Mouse (Mus musculus): ENCODE results near the gene Tmed11. TPM values are rescaled to one million over a fixed set of nuclear protein-coding genes. Genes with fewer than 3 reads are reported as not detected.
"Not testable (repeated sequence)": the region's sequence is repeated elsewhere in the genome, so short reads cannot be mapped to it uniquely, and the experiment has no call there.

Gene Tmed11
- polyA plus RNA-seq, 1 experiment = not detected

- Histone ChIP-seq H3K36me3 (ENCODE audit: control insufficient read depth, insufficient read depth) (no peaks in the 10 kb centered on the region), H3K79me2 (ENCODE audit: control insufficient read depth, insufficient read depth) (no peaks in the 10 kb centered on the region), H3ac (ENCODE audit: control insufficient read depth, insufficient read length) (no peak within 1 kb of the TSS), H3K4me2 (ENCODE audit: low read depth) (no peak within 1 kb of the TSS), H3K4me3 (no peak within 1 kb of the TSS), H3K27me3 (ENCODE audit: control insufficient read depth, insufficient read depth, insufficient read length) (no peaks in the 10 kb centered on the region)
- TF ChIP-seq MYOG (IDR thresholded peaks at IDR 0.05; ENCODE audit: control insufficient read depth in 1 of 3, insufficient read depth in 1 of 3, insufficient read length in 2 of 3, low read depth in 2 of 3) (no peak), MYOD1 (IDR thresholded peaks at IDR 0.05; ENCODE audit: control insufficient read depth in 1 of 3, insufficient read length in 2 of 3, low read depth in 2 of 3) (no peak), MAX (IDR thresholded peaks at IDR 0.05; ENCODE audit: low read depth) (no peak), CEBPB (IDR thresholded peaks at IDR 0.05; ENCODE audit: insufficient read depth, poor library complexity, severe bottlenecking) (no peak), TCF3 (IDR thresholded peaks at IDR 0.05; ENCODE audit: insufficient read length, low read depth) (no peak), TCF12 (IDR thresholded peaks at IDR 0.05; ENCODE audit: insufficient read depth, poor library complexity, severe bottlenecking) (no peak), USF1 (IDR thresholded peaks at IDR 0.05; ENCODE audit: low read depth) (no peak), E2F4 (IDR thresholded peaks at IDR 0.05; ENCODE audit: insufficient read depth) (no peak), POLR2A (IDR thresholded peaks at IDR 0.05; ENCODE audit: insufficient read length, low read depth) (no peak), REST (IDR thresholded peaks at IDR 0.05; ENCODE audit: insufficient read depth, insufficient read length) (no peak), SRF (IDR thresholded peaks at IDR 0.05; ENCODE audit: control insufficient read depth, insufficient read length, low read depth) (no peak), POLR2AphosphoS2 (IDR thresholded peaks at IDR 0.05; ENCODE audit: insufficient read length, low read depth) (no peak)
Observed at GRCm38 (mm10) chr5:108774630-108775306, 20.4 kb downstream of the Tmed11 start, which contains the start of gene Rnf212. Gene Rnf212 (minus strand): TSS chr5:108774982.

DNA sequence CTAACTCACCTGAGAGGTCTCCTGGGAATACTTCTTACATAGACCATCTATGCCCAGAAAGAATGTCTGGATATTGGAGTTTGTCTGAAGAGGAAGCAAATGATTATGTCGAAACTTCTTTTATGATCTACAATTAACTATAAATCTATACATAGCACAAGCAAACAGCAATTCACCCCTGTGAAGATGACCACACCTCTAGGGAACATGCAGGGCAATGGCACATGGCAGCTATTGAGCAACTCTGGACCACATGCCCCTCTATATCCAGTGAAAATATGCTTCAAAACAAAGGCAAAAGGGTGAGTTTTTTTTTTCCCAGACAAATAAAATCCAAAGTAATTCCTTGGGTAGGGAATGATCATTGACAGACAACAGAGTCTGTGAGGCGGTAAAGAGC lies 35.2 kb downstream of the Tmed11 start:
- TF ChIP-seq POLR2A (IDR thresholded peaks at IDR 0.05; ENCODE audit: insufficient read length, low read depth) = no peak
- no peak for TF ChIP-seq E2F4 (IDR thresholded peaks at IDR 0.05; ENCODE audit: insufficient read depth)
- TF ChIP-seq MYOD1 (IDR thresholded peaks at IDR 0.05; ENCODE audit: control insufficient read depth in 1 of 3, insufficient read length in 2 of 3, low read depth in 2 of 3) = no peak
- TF ChIP-seq MYOG (IDR thresholded peaks at IDR 0.05; ENCODE audit: control insufficient read depth in 1 of 3, insufficient read depth in 1 of 3, insufficient read length in 2 of 3, low read depth in 2 of 3) = no peak
- TF ChIP-seq CEBPB (IDR thresholded peaks at IDR 0.05; ENCODE audit: insufficient read depth, poor library complexity, severe bottlenecking) = no peak
- no peak for TF ChIP-seq POLR2AphosphoS2 (IDR thresholded peaks at IDR 0.05; ENCODE audit: insufficient read length, low read depth)
- no peak for TF ChIP-seq SRF (IDR thresholded peaks at IDR 0.05; ENCODE audit: control insufficient read depth, insufficient read length, low read depth)
- no peak for TF ChIP-seq REST (IDR thresholded peaks at IDR 0.05; ENCODE audit: insufficient read depth, insufficient read length)
- no peak for TF ChIP-seq TCF12 (IDR thresholded peaks at IDR 0.05; ENCODE audit: insufficient read depth, poor library complexity, severe bottlenecking)
- TF ChIP-seq USF1 (IDR thresholded peaks at IDR 0.05; ENCODE audit: low read depth) = no peak
- TF ChIP-seq TCF3 (IDR thresholded peaks at IDR 0.05; ENCODE audit: insufficient read length, low read depth) = no peak
- TF ChIP-seq MAX (IDR thresholded peaks at IDR 0.05; ENCODE audit: low read depth) = no peak
- H3K36me3 ChIP-seq (ENCODE audit: control insufficient read depth, insufficient read depth) = no peaks in the 10 kb centered on the region
- no peak overlapping the region for H3K4me2 ChIP-seq (ENCODE audit: low read depth)
- H3K4me3 ChIP-seq = no peak overlapping the region
- no peaks in the 10 kb centered on the region for H3K27me3 ChIP-seq (ENCODE audit: control insufficient read depth, insufficient read depth, insufficient read length)
- no peak overlapping the region for H3ac ChIP-seq (ENCODE audit: control insufficient read depth, insufficient read length)
- no peaks in the 10 kb centered on the region for H3K79me2 ChIP-seq (ENCODE audit: control insufficient read depth, insufficient read depth)

DNA sequence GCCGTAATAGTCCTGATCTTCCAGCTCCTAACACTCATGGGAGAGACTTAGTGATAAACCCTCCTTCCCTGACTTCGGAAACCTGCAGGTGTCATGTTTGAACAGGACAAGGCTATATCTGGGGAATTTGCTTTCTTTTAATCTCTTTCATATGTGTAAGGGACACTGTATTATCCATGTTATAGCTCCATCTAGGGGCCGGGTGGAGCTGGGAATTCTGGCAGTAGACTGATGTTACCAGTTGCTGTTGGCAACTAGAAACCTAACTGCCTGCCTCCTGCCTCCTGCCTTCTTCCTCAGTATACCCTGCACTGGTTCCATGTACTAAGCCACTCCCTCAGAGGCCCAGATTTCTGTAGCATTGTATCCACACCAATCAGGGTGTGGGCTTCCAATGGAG lies 36.8 kb downstream of the Tmed11 start:
- Histone ChIP-seq H3ac (ENCODE audit: control insufficient read depth, insufficient read length) (no peak overlapping the region), H3K4me3 (no peak overlapping the region), H3K4me2 (ENCODE audit: low read depth) (no peak overlapping the region), H3K79me2 (ENCODE audit: control insufficient read depth, insufficient read depth) (no peaks in the 10 kb centered on the region), H3K36me3 (ENCODE audit: control insufficient read depth, insufficient read depth) (no peaks in the 10 kb centered on the region), H3K27me3 (ENCODE audit: control insufficient read depth, insufficient read depth, insufficient read length) (no peaks in the 10 kb centered on the region)
- TF ChIP-seq MYOG (IDR thresholded peaks at IDR 0.05; ENCODE audit: control insufficient read depth in 1 of 3, insufficient read depth in 1 of 3, insufficient read length in 2 of 3, low read depth in 2 of 3) = no peak
- TF ChIP-seq SRF (IDR thresholded peaks at IDR 0.05; ENCODE audit: control insufficient read depth, insufficient read length, low read depth) = no peak
- TF ChIP-seq REST (IDR thresholded peaks at IDR 0.05; ENCODE audit: insufficient read depth, insufficient read length) = no peak
- no peak for TF ChIP-seq POLR2A (IDR thresholded peaks at IDR 0.05; ENCODE audit: insufficient read length, low read depth)
- no peak for TF ChIP-seq POLR2AphosphoS2 (IDR thresholded peaks at IDR 0.05; ENCODE audit: insufficient read length, low read depth)
- no peak for TF ChIP-seq USF1 (IDR thresholded peaks at IDR 0.05; ENCODE audit: low read depth)
- no peak for TF ChIP-seq CEBPB (IDR thresholded peaks at IDR 0.05; ENCODE audit: insufficient read depth, poor library complexity, severe bottlenecking)
- TF ChIP-seq TCF12 (IDR thresholded peaks at IDR 0.05; ENCODE audit: insufficient read depth, poor library complexity, severe bottlenecking) = no peak
- TF ChIP-seq E2F4 (IDR thresholded peaks at IDR 0.05; ENCODE audit: insufficient read depth) = no peak
- TF ChIP-seq TCF3 (IDR thresholded peaks at IDR 0.05; ENCODE audit: insufficient read length, low read depth) = no peak
- no peak for TF ChIP-seq MAX (IDR thresholded peaks at IDR 0.05; ENCODE audit: low read depth)
- no peak for TF ChIP-seq MYOD1 (IDR thresholded peaks at IDR 0.05; ENCODE audit: control insufficient read depth in 1 of 3, insufficient read length in 2 of 3, low read depth in 2 of 3)

- H3K79me2 ChIP-seq (ENCODE audit: control insufficient read depth, insufficient read depth); H3K27me3 ChIP-seq (ENCODE audit: control insufficient read depth, insufficient read depth, insufficient read length); H3K36me3 ChIP-seq (ENCODE audit: control insufficient read depth, insufficient read depth); H3K4me3 ChIP-seq; H3ac ChIP-seq (ENCODE audit: control insufficient read depth, insufficient read length); H3K4me2 ChIP-seq (ENCODE audit: low read depth): not testable (repeated sequence)
Observed at GRCm38 (mm10) chr5:108751258-108751657, 43.9 kb downstream of the Tmed11 start.

Measured in myocyte (in vitro differentiated cells).